Mouse (Mus musculus) liver, postnatal 0 days (tissue): ENCODE data around the gene Nyx.

Source experiments
- CTCF ChIP-seq: sonication (generic); IDR thresholded peaks from 2 replicates; pipeline ENCODE4 v1.5.1; 2016; ENCODE audit warnings: antibody characterized with exemption, low read depth
- EP300 ChIP-seq: IDR thresholded peaks from 2 replicates; pipeline ENCODE4 v1.6.1; 2016; ENCODE audit warnings: antibody characterized with exemption, low read depth, mild to moderate bottlenecking

- TF ChIP-seq CTCF, result no peak
- TF ChIP-seq EP300, result no peak
These were observed 18.5 kb downstream of the Nyx start for GRCm38 (mm10) chrX:13484447-13484846.
